Mouse (Mus musculus) intestine, embryonic 16.5 days (tissue): Measurements from ENCODE around the gene Mettl26. TPM values are rescaled to one million over a fixed set of nuclear protein-coding genes. Genes with fewer than 3 reads are reported as not detected.
A peak's percentile ranks its signal among the peaks of the same experiment; 100 is the strongest.

ENCODE experiments used
- ATAC-seq: fragments of 200-750 bp; cut with Nextera tagmentation; 2 replicates; pipeline ENCODE4 v1.8.0; 2017; ENCODE audit warnings: moderate TSS enrichment, moderate library complexity
- H3K27ac ChIP-seq: fragments of 300-500 bp; sonication (generic); 2 replicates; pipeline ENCODE4 v1.5.1; 2014; ENCODE audit warnings: mild to moderate bottlenecking, low read length
- H3K27me3 ChIP-seq: fragments of 300-500 bp; sonication (generic); replicated peaks from 2 replicates; pipeline ENCODE4 v1.6.1; 2014; ENCODE audit warnings: low read length, control low read depth, mixed read lengths; ENCODE audit not compliant: control insufficient read depth, insufficient read depth
- H3K36me3 ChIP-seq: fragments of 300-500 bp; sonication (generic); 2 replicates; pipeline ENCODE4 v1.6.1; 2014; ENCODE audit warnings: low read length, control low read depth; ENCODE audit not compliant: control insufficient read depth, insufficient read depth
- H3K4me1 ChIP-seq: fragments of 300-500 bp; sonication (generic); 2 replicates; pipeline ENCODE4 v1.6.1; 2014; ENCODE audit warnings: low read length, control low read depth, mixed read lengths; ENCODE audit not compliant: control insufficient read depth, insufficient read depth
- H3K4me2 ChIP-seq: fragments of 300-500 bp; sonication (generic); 2 replicates; pipeline ENCODE4 v1.6.1; 2014; ENCODE audit warnings: low read depth, low read length, control low read depth
- H3K4me3 ChIP-seq: fragments of 300-500 bp; sonication (generic); 2 replicates; pipeline ENCODE4 v1.5.1; 2014; ENCODE audit warnings: mild to moderate bottlenecking, low read length
- H3K9ac ChIP-seq: fragments of 300-500 bp; sonication (generic); 2 replicates; pipeline ENCODE4 v1.6.1; 2014; ENCODE audit warnings: low read depth, low read length
- H3K9me3 ChIP-seq: fragments of 300-500 bp; sonication (generic); 2 replicates; pipeline ENCODE4 v1.6.1; 2016; ENCODE audit warnings: low read length, control low read depth; ENCODE audit not compliant: control insufficient read depth
- WGBS: fragments of 180-500 bp; shearing (Covaris S2); extraction: QIAGEN DNeasy Blood & Tissue Kit; methylation state at CpG from one replicate; pipeline ENCODE4 v1.1.7; 2014; 5-methylcytosine and 5-hydroxymethylcytosine counted together
- polyA plus RNA-seq: library from polyadenylated mRNA; unstranded; fragments of >200 nt; fragmentation: Nextera tagmentation; extraction: Ambion mirVana; gene quantifications from 2 replicates; pipeline ENCODE4 v1.2.1, GENCODE M21; 2015

Gene Mettl26
- polyA plus RNA-seq, 1 experiment from 2014 or later: 66.9 TPM

- no peaks in the 10 kb centered on the region for H3K27me3 ChIP-seq
- peak overlapping the region; percentile 11 for H3K27ac ChIP-seq
- no peak for ATAC-seq
- H3K4me2 ChIP-seq: no peak overlapping the region; the same call in 1 of the 2 replicates
- no peaks in the 10 kb centered on the region for H3K36me3 ChIP-seq
- 75% methylated on average over 14 of the region's 14 CpGs for WGBS
- H3K9ac ChIP-seq: no peak overlapping the region
- H3K4me3 ChIP-seq: no peak overlapping the region
- peaks cover 28% of the 10 kb centered on the region for H3K4me1 ChIP-seq
- no peaks in the 10 kb centered on the region for H3K9me3 ChIP-seq
Measured at GRCm38 (mm10) chr17:25913186-25913876, 38.5 kb downstream of the Mettl26 start.

GRCm38 (mm10) chr17:25913877-25914275 is 39.0 kb downstream of the Mettl26 start:
- peaks cover 31% of the 10 kb centered on the region for H3K4me1 ChIP-seq
- WGBS: 77% methylated on average over 1 of the region's 1 CpGs
- H3K27ac ChIP-seq: peak overlapping the region; percentile 11; the same call in 1 of the 2 replicates
- H3K27me3 ChIP-seq: no peaks in the 10 kb centered on the region
- no peaks in the 10 kb centered on the region for H3K9me3 ChIP-seq
- H3K36me3 ChIP-seq: no peaks in the 10 kb centered on the region
- H3K4me3 ChIP-seq: no peak overlapping the region
- H3K4me2 ChIP-seq: no peak overlapping the region
- H3K9ac ChIP-seq: no peak overlapping the region
- no peak for ATAC-seq

GRCm38 (mm10) chr17:25914295-25914694 is 39.4 kb downstream of the Mettl26 start:
- no peak overlapping the region for H3K4me2 ChIP-seq
- H3K9ac ChIP-seq: no peak overlapping the region
- no peaks in the 10 kb centered on the region for H3K36me3 ChIP-seq
- H3K27ac ChIP-seq: no peak overlapping the region
- H3K9me3 ChIP-seq: no peaks in the 10 kb centered on the region
- 67% methylated on average over 4 of the region's 4 CpGs for WGBS
- no peaks in the 10 kb centered on the region for H3K27me3 ChIP-seq
- no peak for ATAC-seq
- no peak overlapping the region for H3K4me3 ChIP-seq
- H3K4me1 ChIP-seq: peaks cover 31% of the 10 kb centered on the region

- Histone ChIP-seq H3K9me3 (no peaks in the 10 kb centered on the region), H3K4me3 (no peak overlapping the region), H3K4me1 (peaks cover 28% of the 10 kb centered on the region), H3K27me3 (no peaks in the 10 kb centered on the region), H3K27ac (peak overlapping the region; percentile 66), H3K4me2 (peak overlapping the region; percentile 86; the same call in 1 of the 2 replicates), H3K36me3 (no peaks in the 10 kb centered on the region), H3K9ac (peak overlapping the region; percentile 88; the same call in 1 of the 2 replicates)
- 61% methylated on average over 8 of the region's 8 CpGs for WGBS
- no peak for ATAC-seq
Measured at GRCm38 (mm10) chr17:25916931-25917647, 42.2 kb downstream of the Mettl26 start.

GRCm38 (mm10) chr17:25918037-25918750 is 43.3 kb downstream of the Mettl26 start:
- H3K9ac ChIP-seq: peak overlapping the region; percentile 88
- peaks cover 27% of the 10 kb centered on the region for H3K4me1 ChIP-seq
- peak overlapping the region; percentile 97 for H3K4me3 ChIP-seq
- no peaks in the 10 kb centered on the region for H3K36me3 ChIP-seq
- H3K27ac ChIP-seq: peak overlapping the region; percentile 66
- WGBS: 78% methylated on average over 9 of the region's 9 CpGs
- no peaks in the 10 kb centered on the region for H3K9me3 ChIP-seq
- H3K27me3 ChIP-seq: no peaks in the 10 kb centered on the region
- peak overlapping the region; percentile 86 for H3K4me2 ChIP-seq
- ATAC-seq: no peak

- peak within 1 kb of the TSS; percentile 97 for H3K4me3 ChIP-seq
- no peaks in the 10 kb centered on the region for H3K27me3 ChIP-seq
- no peaks in the 10 kb centered on the region for H3K9me3 ChIP-seq
- no peaks in the 10 kb centered on the region for H3K36me3 ChIP-seq
- H3K4me1 ChIP-seq: peaks cover 22% of the 10 kb centered on the region
- 0 out of 2 replicates have a peak, but pooled peaks have one; percentile 0 for ATAC-seq
- peak within 1 kb of the TSS; percentile 86 for H3K4me2 ChIP-seq
- H3K27ac ChIP-seq: peak within 1 kb of the TSS; percentile 95
- under 1% methylated on average over 56 of the region's 78 CpGs for WGBS
- peak within 1 kb of the TSS; percentile 88 for H3K9ac ChIP-seq
Measured at GRCm38 (mm10) chr17:25919144-25919785, 44.4 kb downstream of the Mettl26 start, which contains the start of gene Rab40c. TSS of gene Rab40c (minus strand) at chr17:25919727.

GRCm38 (mm10) chr17:25919786-25920642 is 45.1 kb downstream of the Mettl26 start:
- H3K27ac ChIP-seq: peak overlapping the region; percentile 95
- H3K9me3 ChIP-seq: no peaks in the 10 kb centered on the region
- H3K4me3 ChIP-seq: peak overlapping the region; percentile 97
- peak overlapping the region; percentile 78 for H3K4me2 ChIP-seq
- ATAC-seq: peak; percentile 98
- peaks cover 22% of the 10 kb centered on the region for H3K4me1 ChIP-seq
- peak overlapping the region; percentile 88 for H3K9ac ChIP-seq
- no peaks in the 10 kb centered on the region for H3K27me3 ChIP-seq
- no peaks in the 10 kb centered on the region for H3K36me3 ChIP-seq
- WGBS: 1% methylated on average over 40 of the region's 40 CpGs

GRCm38 (mm10) chr17:25922120-25922519 is 47.2 kb downstream of the Mettl26 start:
- Histone ChIP-seq H3K9me3 (no peaks in the 10 kb centered on the region), H3K9ac (no peak overlapping the region), H3K36me3 (no peaks in the 10 kb centered on the region), H3K27ac (no peak overlapping the region), H3K4me2 (no peak overlapping the region), H3K4me3 (no peak overlapping the region), H3K27me3 (no peaks in the 10 kb centered on the region), H3K4me1 (peaks cover 15% of the 10 kb centered on the region)
- ATAC-seq: no peak
- 79% methylated on average over 5 of the region's 5 CpGs for WGBS
